Mouse (Mus musculus) NIH3T3 (cell line): ENCODE measurements at regions not wholly inside any gene's neighbourhood (a gene's known extent, or its start where the extent isn't known, plus 50 kb on each side); places are given as distances from the start of the nearest gene placed in this dataset.

Experiments used
- DNase-seq: peaks from one replicate; pipeline ENCODE4 v3.0.0-alpha.2; 2012; ENCODE audit warnings: low read depth

DNA sequence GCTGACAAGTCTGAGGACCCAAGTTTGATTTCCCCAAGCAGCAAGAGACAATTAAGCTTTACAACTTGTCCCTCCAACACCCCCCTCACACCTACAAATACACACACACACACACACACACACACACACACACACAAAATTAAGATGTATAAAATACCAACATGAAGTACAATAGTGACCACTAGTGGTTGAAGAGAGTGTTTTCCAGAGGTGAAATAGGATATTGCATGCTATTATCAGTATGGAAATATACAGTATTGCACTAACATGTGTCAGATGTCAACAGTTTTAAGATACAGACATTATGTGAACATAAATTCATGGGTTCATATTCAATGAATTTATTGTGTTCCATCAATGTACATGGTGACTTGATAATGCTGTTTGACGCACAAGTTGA lies 685.7 kb upstream of the Cdh6 start:
- DNase-seq = peak; percentile 14

- no peak for DNase-seq
Observed at GRCm38 (mm10) chr15:13854095-13854836, 680.8 kb upstream of the Cdh6 start.
